Mouse (Mus musculus) neural tube, embryonic 11.5 days (tissue): ENCODE data around the gene Asap3. TPM values are rescaled to one million over a fixed set of nuclear protein-coding genes. Genes with fewer than 3 reads are reported as not detected.

Experiments
- ATAC-seq: fragments of 200-750 bp; cut with Nextera tagmentation; 2 replicates; pipeline ENCODE4 v1.8.0; 2017; ENCODE audit warnings: moderate number of reproducible peaks, mild to moderate bottlenecking, moderate TSS enrichment, moderate library complexity; ENCODE audit not compliant: insufficient read depth, low FRiP score, low TSS enrichment
- DNase-seq: peaks from one replicate; pipeline ENCODE4 v3.0.0-alpha.2; 2015; ENCODE audit warnings: low spot score
- H3K27ac ChIP-seq: fragments of 300-500 bp; sonication (generic); 2 replicates; pipeline ENCODE4 v1.5.1; 2014; ENCODE audit warnings: low read depth, mild to moderate bottlenecking, low read length
- H3K27me3 ChIP-seq: fragments of 300-500 bp; sonication (generic); 2 replicates; pipeline ENCODE4 v1.6.1; 2014; ENCODE audit warnings: mild to moderate bottlenecking, low read length, mixed read lengths; ENCODE audit not compliant: control insufficient read depth, insufficient read depth
- H3K36me3 ChIP-seq: fragments of 300-500 bp; sonication (generic); 2 replicates; pipeline ENCODE4 v1.6.1; 2014; ENCODE audit warnings: mild to moderate bottlenecking, low read length, moderate library complexity, mixed read lengths; ENCODE audit not compliant: control insufficient read depth, insufficient read depth
- H3K4me1 ChIP-seq: fragments of 300-500 bp; sonication (generic); 2 replicates; pipeline ENCODE4 v1.6.1; 2014; ENCODE audit warnings: low read length, mixed read lengths; ENCODE audit not compliant: control insufficient read depth, insufficient read depth
- H3K4me2 ChIP-seq: fragments of 300-500 bp; sonication (generic); 2 replicates; pipeline ENCODE4 v1.6.1; 2014; ENCODE audit warnings: low read depth, mild to moderate bottlenecking, moderate library complexity
- H3K4me3 ChIP-seq: fragments of 300-500 bp; sonication (generic); 2 replicates; pipeline ENCODE4 v1.5.1; 2014; ENCODE audit warnings: low read depth, low read length
- H3K9ac ChIP-seq: fragments of 300-500 bp; sonication (generic); 2 replicates; pipeline ENCODE4 v1.6.1; 2014; ENCODE audit warnings: mild to moderate bottlenecking, low read length
- H3K9me3 ChIP-seq: fragments of 300-500 bp; sonication (generic); 2 replicates; pipeline ENCODE4 v1.6.1; 2016; ENCODE audit warnings: low read length; ENCODE audit not compliant: control insufficient read depth
- WGBS: fragments of 180-500 bp; shearing (Covaris S2); extraction: QIAGEN DNeasy Blood & Tissue Kit; methylation state at CpG from one replicate; pipeline ENCODE4 v1.1.7; 2014; 5-methylcytosine and 5-hydroxymethylcytosine counted together
- polyA plus RNA-seq: library from polyadenylated mRNA; unstranded; fragments of >200 nt; fragmentation: Nextera tagmentation; extraction: Ambion mirVana; gene quantifications from 2 replicates; pipeline ENCODE4 v1.2.1, GENCODE M21; 2014

Gene Asap3
- polyA plus RNA-seq, 1 experiment from 2014 or later = 7.5 TPM

- Histone ChIP-seq H3K36me3 (no peaks in the 10 kb centered on the region), H3K9ac (peak within 1 kb of the TSS; percentile 81), H3K27me3 (no peaks in the 10 kb centered on the region), H3K27ac (peak within 1 kb of the TSS; percentile 60; the same call in 1 of the 2 replicates), H3K4me3 (peak within 1 kb of the TSS; percentile 81), H3K4me1 (peaks cover 19% of the 10 kb centered on the region), H3K9me3 (no peaks in the 10 kb centered on the region), H3K4me2 (peak within 1 kb of the TSS; percentile 100)
- peak; percentile 83 for DNase-seq
- under 1% methylated on average over 35 of the region's 35 CpGs for WGBS
- no peak for ATAC-seq
Measured at GRCm38 (mm10) chr4:136172011-136172541, 34.1 kb upstream of the Asap3 start, which contains the start of gene E2f2. Gene E2f2, plus strand, starts transcription at chr4:136172394.

- under 1% methylated on average over 55 of the region's 67 CpGs for WGBS
- H3K27ac ChIP-seq = peak overlapping the region; percentile 60; the same call in 1 of the 2 replicates
- H3K27me3 ChIP-seq = no peaks in the 10 kb centered on the region
- ATAC-seq (peak; percentile 44; the same call in 1 of the 2 replicates), DNase-seq (peak; percentile 67)
- H3K9me3 ChIP-seq = no peaks in the 10 kb centered on the region
- peaks cover 20% of the 10 kb centered on the region for H3K4me1 ChIP-seq
- H3K4me2 ChIP-seq = peak overlapping the region; percentile 100
- H3K36me3 ChIP-seq = no peaks in the 10 kb centered on the region; the same call in 1 of the 2 replicates
- peak overlapping the region; percentile 81 for H3K4me3 ChIP-seq
- peak overlapping the region; percentile 81 for H3K9ac ChIP-seq
Measured at GRCm38 (mm10) chr4:136172542-136173209, 33.5 kb upstream of the Asap3 start.

GRCm38 (mm10) chr4:136173210-136173715, 32.9 kb upstream of the Asap3 start:
- Histone ChIP-seq H3K9ac (peak overlapping the region; percentile 81), H3K4me3 (peak overlapping the region; percentile 81), H3K4me2 (peak overlapping the region; percentile 100), H3K9me3 (no peaks in the 10 kb centered on the region), H3K36me3 (no peaks in the 10 kb centered on the region; the same call in 1 of the 2 replicates), H3K27ac (no peak overlapping the region), H3K4me1 (peaks cover 20% of the 10 kb centered on the region), H3K27me3 (no peaks in the 10 kb centered on the region)
- DNase-seq (no peak), ATAC-seq (no peak)
- WGBS = 1% methylated on average over 14 of the region's 14 CpGs

- H3K9ac ChIP-seq = no peak overlapping the region; the same call in 1 of the 2 replicates
- H3K27ac ChIP-seq = no peak overlapping the region
- H3K4me3 ChIP-seq = peak overlapping the region; percentile 81; the same call in 1 of the 2 replicates
- no peaks in the 10 kb centered on the region for H3K27me3 ChIP-seq
- H3K4me2 ChIP-seq = peak overlapping the region; percentile 100
- ATAC-seq = no peak
- H3K9me3 ChIP-seq = no peaks in the 10 kb centered on the region
- no peaks in the 10 kb centered on the region; the same call in 1 of the 2 replicates for H3K36me3 ChIP-seq
- no peak for DNase-seq
- H3K4me1 ChIP-seq = peaks cover 20% of the 10 kb centered on the region
- WGBS = 66% methylated on average over 13 of the region's 13 CpGs
Measured at GRCm38 (mm10) chr4:136174216-136175193, 31.7 kb upstream of the Asap3 start.

GRCm38 (mm10) chr4:136176022-136176552, 30.1 kb upstream of the Asap3 start:
- WGBS = 79% methylated on average over 10 of the region's 10 CpGs
- DNase-seq (no peak), ATAC-seq (no peak)
- peaks cover 23% of the 10 kb centered on the region for H3K4me1 ChIP-seq
- H3K4me2 ChIP-seq = no peak overlapping the region; the same call in 1 of the 2 replicates
- H3K9ac ChIP-seq = no peak overlapping the region
- no peak overlapping the region for H3K4me3 ChIP-seq
- H3K9me3 ChIP-seq = no peaks in the 10 kb centered on the region
- no peaks in the 10 kb centered on the region for H3K27me3 ChIP-seq
- H3K36me3 ChIP-seq = no peaks in the 10 kb centered on the region; the same call in 1 of the 2 replicates
- no peak overlapping the region for H3K27ac ChIP-seq

GRCm38 (mm10) chr4:136177244-136177611, 28.9 kb upstream of the Asap3 start:
- Histone ChIP-seq H3K36me3 (no peaks in the 10 kb centered on the region; the same call in 1 of the 2 replicates), H3K9me3 (no peaks in the 10 kb centered on the region), H3K9ac (peak overlapping the region; percentile 6; the same call in 1 of the 2 replicates), H3K27me3 (no peaks in the 10 kb centered on the region), H3K4me1 (peaks cover 23% of the 10 kb centered on the region), H3K27ac (peak overlapping the region; percentile 27; the same call in 1 of the 2 replicates), H3K4me2 (peak overlapping the region; percentile 4; the same call in 1 of the 2 replicates), H3K4me3 (no peak overlapping the region)
- DNase-seq (no peak), ATAC-seq (no peak)
- WGBS = 42% methylated on average over 8 of the region's 8 CpGs

- no peak overlapping the region; the same call in 1 of the 2 replicates for H3K4me3 ChIP-seq
- WGBS = 57% methylated on average over 11 of the region's 11 CpGs
- no peaks in the 10 kb centered on the region for H3K9me3 ChIP-seq
- ATAC-seq (no peak), DNase-seq (peak; percentile 43)
- no peak overlapping the region for H3K9ac ChIP-seq
- no peaks in the 10 kb centered on the region for H3K27me3 ChIP-seq
- peaks cover 20% of the 10 kb centered on the region for H3K4me1 ChIP-seq
- no peaks in the 10 kb centered on the region; the same call in 1 of the 2 replicates for H3K36me3 ChIP-seq
- peak overlapping the region; percentile 36; the same call in 1 of the 2 replicates for H3K27ac ChIP-seq
- H3K4me2 ChIP-seq = peak overlapping the region; percentile 4; the same call in 1 of the 2 replicates
Measured at GRCm38 (mm10) chr4:136177612-136178474, 28.3 kb upstream of the Asap3 start.
